Mouse (Mus musculus) subcutaneous adipose tissue, adult 2 months (tissue): Measurements from ENCODE around the gene Ralgds. TPM values are rescaled to one million over a fixed set of nuclear protein-coding genes. Genes with fewer than 3 reads are reported as not detected.

Experiments used
- polyA plus RNA-seq: library from polyadenylated mRNA; depleted of rRNA; stranded (reverse); fragments of >200 nt; gene quantifications from 2 replicates; pipeline ENCODE4 v1.2.3, GENCODE M21; 2012; ENCODE audit warnings: low replicate concordance; rRNA removed

The Ralgds gene
- 82.9 and 95.7 TPM in 2 replicates for polyA plus RNA-seq

DNA sequence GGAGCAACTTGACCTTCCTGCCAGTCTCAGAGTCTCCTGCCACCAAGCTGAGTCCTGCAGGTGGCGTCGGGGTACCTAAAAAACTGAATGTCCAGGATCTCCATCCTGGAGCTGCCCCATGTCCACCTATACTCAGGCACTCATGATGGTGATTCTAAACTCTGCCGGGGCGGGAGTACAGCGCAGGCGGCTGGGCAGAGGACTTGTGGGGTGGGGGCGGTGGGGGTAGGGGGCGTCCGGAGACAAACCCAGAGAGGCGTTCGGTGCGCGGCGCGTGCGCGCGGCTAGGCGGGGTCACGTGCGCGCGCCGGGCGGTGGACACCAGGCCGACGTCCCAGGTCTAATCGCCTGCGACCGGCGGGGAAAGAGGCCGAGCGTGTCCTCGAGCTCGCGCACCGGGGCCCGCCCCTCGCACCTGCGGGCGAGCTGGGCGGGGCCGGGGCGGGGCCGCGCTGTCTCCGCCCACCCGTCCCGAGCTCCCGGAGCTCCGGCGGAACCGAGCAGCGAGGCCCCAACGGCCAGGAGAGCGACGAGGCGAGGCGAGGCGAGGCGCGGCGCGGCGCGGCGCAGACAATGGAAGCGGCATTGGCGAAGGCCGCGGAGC, at the start of gene Ralgds:
Gene Ralgds (plus strand): TSS at position 328 of the 604 bp plus-strand sequence.

DNA sequence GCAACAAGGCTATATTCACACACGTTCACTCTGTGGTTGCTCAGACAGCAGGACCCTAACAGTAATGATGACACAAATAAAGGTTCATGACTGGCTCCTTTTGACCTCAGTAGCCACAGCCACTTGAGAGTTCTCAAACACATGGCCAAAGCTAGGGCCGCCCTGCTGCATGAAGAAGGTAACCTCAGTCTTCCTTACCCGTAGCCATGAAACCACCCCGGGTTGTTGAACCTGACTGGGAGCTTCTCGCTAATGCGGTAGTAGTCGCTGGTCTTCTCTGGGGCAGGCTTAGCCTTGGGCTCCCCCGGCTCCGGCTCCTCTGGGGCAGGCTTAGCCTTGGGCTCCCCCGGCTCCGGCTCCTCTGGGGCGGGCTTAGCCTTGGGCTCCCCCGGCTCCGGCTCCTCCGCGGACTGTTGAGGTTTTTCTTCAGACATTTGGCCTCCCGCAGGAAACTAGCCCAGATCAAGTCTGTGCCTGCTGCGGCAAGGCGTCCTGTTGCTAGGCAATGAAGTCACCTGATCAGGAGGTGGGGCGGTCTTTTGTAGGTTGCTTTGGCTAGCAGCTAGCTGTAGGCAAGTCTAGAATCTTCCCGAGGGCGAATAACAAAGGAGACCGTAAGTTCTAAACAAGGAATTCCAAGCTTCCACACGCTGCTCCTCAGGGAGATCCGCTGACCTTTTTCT, 46.9 kb upstream of the Ralgds start, which contains the start of gene 1700007K13Rik:
Gene 1700007K13Rik (minus strand): TSS at position 497 of the 683 bp plus-strand sequence.

GRCm38 (mm10) chr2:28467860-28468485, 45.0 kb upstream of the Ralgds start, which contains the start of gene Mrps2:
TSS of gene Mrps2 (plus strand) at chr2:28468066.

DNA sequence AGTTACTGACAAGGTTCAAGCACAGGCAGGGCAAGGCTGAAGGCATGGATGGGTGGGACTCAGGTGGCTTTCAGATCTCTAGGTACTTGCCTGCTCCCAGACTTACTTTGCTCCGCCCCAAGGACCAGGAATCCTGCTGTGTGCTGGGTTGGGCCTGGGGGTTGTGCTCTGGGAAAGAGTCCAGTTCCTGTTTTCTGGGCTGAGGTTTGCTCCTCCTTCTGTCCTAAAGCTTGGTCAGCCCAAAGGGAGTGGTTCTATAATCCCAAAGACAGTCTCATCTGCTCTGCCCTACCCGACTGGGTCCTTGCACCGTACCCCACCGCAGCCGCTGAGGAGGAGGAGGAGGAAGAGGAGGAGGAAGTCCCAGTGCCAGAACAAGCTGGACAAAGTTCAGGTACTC, 16.3 kb upstream of the Ralgds start, which contains the start of gene Gbgt1:
Gene Gbgt1 (plus strand): TSS at position 221 of the 400 bp plus-strand sequence.

GRCm38 (mm10) chr2:28505795-28506194, 7.1 kb upstream of the Ralgds start, which contains the start of gene Gm10134:
TSS of gene Gm10134 (plus strand) at chr2:28506095.

GRCm38 (mm10) chr2:28563303-28563702, 50.4 kb downstream of the Ralgds start, which contains the start of gene Cel:
TSS of gene Cel (minus strand) at chr2:28563403.

GRCm38 (mm10) chr2:28583651-28584050, 70.7 kb downstream of the Ralgds start, which contains the start of gene Gtf3c5:
TSS of gene Gtf3c5 (minus strand) at chr2:28583751.

Other genes starting within 250 kb of the Ralgds start
- gene Ppp1r26, start 66.3 kb upstream of the Ralgds start, polyA plus RNA-seq = 0.77 and 7.0 TPM in 2 replicates
- 0.27 and 0.39 TPM in 2 replicates for gene 1700007K13Rik, start 46.8 kb upstream of the Ralgds start, polyA plus RNA-seq
- 47.9 and 57.4 TPM in 2 replicates for gene Mrps2, start 45.1 kb upstream of the Ralgds start, polyA plus RNA-seq
- 9.6 and 15.0 TPM in 2 replicates for gene Gbgt1, start 16.2 kb upstream of the Ralgds start, polyA plus RNA-seq
- gene Gm10134, start 7.0 kb upstream of the Ralgds start, polyA plus RNA-seq = 0.76 and 1.2 TPM in 2 replicates
- gene Cel, start 50.3 kb downstream of the Ralgds start, polyA plus RNA-seq = 0.06 TPM in 2 replicates
- 18.0 and 34.6 TPM in 2 replicates for gene Gtf3c5, start 70.6 kb downstream of the Ralgds start, polyA plus RNA-seq
- 0.86 and 0.93 TPM in 2 replicates for gene Gfi1b, start 108.9 kb downstream of the Ralgds start, polyA plus RNA-seq
- 13.5 and 19.2 TPM in 2 replicates for gene Tsc1, start 128.1 kb downstream of the Ralgds start, polyA plus RNA-seq
- gene Spaca9, start 186.6 kb downstream of the Ralgds start, polyA plus RNA-seq = 1.4 and 2.1 TPM in 2 replicates
- 0.53 and 0.72 TPM in 2 replicates for gene Ak8, start 187.0 kb downstream of the Ralgds start, polyA plus RNA-seq